Mouse (Mus musculus) kidney, postnatal 0 days (tissue): ENCODE measurements around the gene Nsun5. TPM values are rescaled to one million over a fixed set of nuclear protein-coding genes. Genes with fewer than 3 reads are reported as not detected.

Experiments used
- ATAC-seq: fragments of 200-750 bp; cut with Nextera tagmentation; replicated peaks from 2 replicates; pipeline ENCODE4 v1.8.0; 2017; ENCODE audit warnings: low read depth, moderate number of reproducible peaks, moderate TSS enrichment, moderate library complexity; ENCODE audit not compliant: low FRiP score
- DNase-seq: peaks from one replicate; pipeline ENCODE4 v3.0.0-alpha.2; 2016; ENCODE audit warnings: low spot score
- H3K27ac ChIP-seq: fragments of 300-500 bp; sonication (generic); 2 replicates; pipeline ENCODE4 v1.5.1; 2014; ENCODE audit warnings: mild to moderate bottlenecking
- H3K27me3 ChIP-seq: fragments of 300-500 bp; sonication (generic); 2 replicates; pipeline ENCODE4 v1.6.1; 2014; ENCODE audit warnings: low read length, mixed read lengths; ENCODE audit not compliant: insufficient read depth
- H3K36me3 ChIP-seq: fragments of 300-500 bp; sonication (generic); 2 replicates; pipeline ENCODE4 v1.6.1; 2014; ENCODE audit warnings: low read length, mixed read lengths; ENCODE audit not compliant: insufficient read depth
- H3K4me1 ChIP-seq: fragments of 300-500 bp; sonication (generic); replicated peaks from 2 replicates; pipeline ENCODE4 v1.6.1; 2014; ENCODE audit warnings: antibody characterized with exemption, low read length, mixed read lengths; ENCODE audit not compliant: insufficient read depth
- H3K4me2 ChIP-seq: fragments of 300-500 bp; sonication (generic); 2 replicates; pipeline ENCODE4 v1.6.1; 2014; ENCODE audit warnings: mild to moderate bottlenecking, low read length, moderate library complexity, mixed read lengths
- H3K4me3 ChIP-seq: fragments of 300-500 bp; sonication (generic); replicated peaks from 2 replicates; pipeline ENCODE4 v1.5.1; 2014; ENCODE audit warnings: low read depth, low read length
- H3K9ac ChIP-seq: fragments of 300-500 bp; sonication (generic); 2 replicates; pipeline ENCODE4 v1.6.1; 2014; ENCODE audit warnings: low read depth, low read length
- H3K9me3 ChIP-seq: fragments of 300-500 bp; sonication (generic); replicated peaks from 2 replicates; pipeline ENCODE4 v1.6.1; 2016; ENCODE audit warnings: low read length, inconsistent platforms, mixed read lengths
- CTCF ChIP-seq: IDR thresholded peaks from 2 replicates; pipeline ENCODE4 v1.5.1; 2016; ENCODE audit warnings: antibody characterized with exemption, low read depth, mild to moderate bottlenecking, moderate library complexity
- WGBS: fragments of 180-500 bp; shearing (Covaris S2); extraction: QIAGEN DNeasy Blood & Tissue Kit; methylation state at CpG from one replicate; pipeline ENCODE4 v1.1.7; 2014; 5-methylcytosine and 5-hydroxymethylcytosine counted together
- polyA plus RNA-seq: library from polyadenylated mRNA; unstranded; fragments of >200 nt; fragmentation: Nextera tagmentation; extraction: Ambion mirVana; gene quantifications from 2 replicates; pipeline ENCODE4 v1.2.1, GENCODE M21; 2015

The Nsun5 gene
- polyA plus RNA-seq, 1 experiment from 2014 or later, result 22.7 TPM

GRCm38 (mm10) chr5:135337575-135337974 is 32.2 kb upstream of the Nsun5 start:
- WGBS, result 34% methylated on average over 3 of the region's 3 CpGs
- H3K4me1 ChIP-seq, result no peaks in the 10 kb centered on the region
- no peak overlapping the region for H3K27ac ChIP-seq
- H3K9me3 ChIP-seq, result no peaks in the 10 kb centered on the region
- H3K4me2 ChIP-seq, result no peak overlapping the region
- no peaks in the 10 kb centered on the region for H3K36me3 ChIP-seq
- no peak overlapping the region for H3K4me3 ChIP-seq
- DNase-seq, result peak; percentile 64
- peak; percentile 70 for TF ChIP-seq CTCF
- H3K9ac ChIP-seq, result no peak overlapping the region
- no peaks in the 10 kb centered on the region for H3K27me3 ChIP-seq
- no peak for ATAC-seq

DNA sequence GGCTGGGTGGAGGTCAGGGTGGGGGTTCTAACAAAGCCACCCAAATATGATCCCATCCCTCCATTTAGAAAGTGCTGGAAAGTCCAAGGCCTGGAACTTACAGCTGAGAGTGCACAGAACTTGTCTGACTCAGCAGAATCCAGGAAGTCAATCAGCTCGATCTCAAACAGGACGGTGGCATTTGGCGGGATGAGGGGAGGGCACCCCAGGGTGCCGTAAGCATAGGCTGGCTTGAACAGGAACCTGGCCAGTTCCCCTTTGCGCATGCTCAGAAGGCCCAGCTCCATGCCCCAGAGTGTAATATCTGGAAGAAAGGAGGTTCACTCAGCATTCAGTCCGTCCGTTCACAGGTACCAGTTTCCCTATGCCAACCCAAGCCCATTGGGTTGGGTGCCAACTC is 23.8 kb upstream of the Nsun5 start:
- H3K27ac ChIP-seq, result no peak overlapping the region
- H3K27me3 ChIP-seq, result no peaks in the 10 kb centered on the region
- 68% methylated on average over 7 of the region's 7 CpGs for WGBS
- no peak overlapping the region for H3K4me3 ChIP-seq
- TF ChIP-seq CTCF, result no peak
- no peak for ATAC-seq
- H3K4me2 ChIP-seq, result no peak overlapping the region
- H3K9me3 ChIP-seq, result no peaks in the 10 kb centered on the region; the same call in 1 of the 2 replicates
- no peaks in the 10 kb centered on the region for H3K4me1 ChIP-seq
- H3K9ac ChIP-seq, result no peak overlapping the region
- no peak for DNase-seq
- no peaks in the 10 kb centered on the region for H3K36me3 ChIP-seq

DNA sequence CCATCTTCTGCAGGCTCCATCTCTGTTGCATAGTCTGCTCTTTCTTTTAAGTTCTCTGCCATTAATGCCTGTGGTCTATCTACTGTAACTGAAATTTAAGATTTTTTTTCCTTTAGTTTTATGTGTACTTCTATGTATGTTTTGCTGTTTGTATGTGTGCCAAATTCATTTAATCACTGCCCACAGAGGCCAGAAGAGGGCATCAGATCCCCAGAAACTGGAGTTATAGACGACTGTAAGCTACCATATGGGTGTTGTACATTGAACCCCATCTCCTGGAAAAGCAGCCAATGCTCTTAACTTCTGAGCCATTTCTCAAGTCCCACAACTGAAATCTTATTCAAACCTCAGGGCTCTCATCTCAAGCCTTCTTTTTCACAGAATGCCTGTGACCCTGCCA is 23.3 kb upstream of the Nsun5 start:
- peak; percentile 26 for DNase-seq
- Histone ChIP-seq H3K27me3 (no peaks in the 10 kb centered on the region), H3K4me2 (no peak overlapping the region), H3K9ac (no peak overlapping the region), H3K36me3 (no peaks in the 10 kb centered on the region), H3K27ac (no peak overlapping the region), H3K4me3 (no peak overlapping the region), H3K9me3 (no peaks in the 10 kb centered on the region; the same call in 1 of the 2 replicates), H3K4me1 (no peaks in the 10 kb centered on the region)
- no peak for ATAC-seq
- peak; percentile 64 for TF ChIP-seq CTCF
- WGBS, result 21% methylated on average over 1 of the region's 1 CpGs

DNA sequence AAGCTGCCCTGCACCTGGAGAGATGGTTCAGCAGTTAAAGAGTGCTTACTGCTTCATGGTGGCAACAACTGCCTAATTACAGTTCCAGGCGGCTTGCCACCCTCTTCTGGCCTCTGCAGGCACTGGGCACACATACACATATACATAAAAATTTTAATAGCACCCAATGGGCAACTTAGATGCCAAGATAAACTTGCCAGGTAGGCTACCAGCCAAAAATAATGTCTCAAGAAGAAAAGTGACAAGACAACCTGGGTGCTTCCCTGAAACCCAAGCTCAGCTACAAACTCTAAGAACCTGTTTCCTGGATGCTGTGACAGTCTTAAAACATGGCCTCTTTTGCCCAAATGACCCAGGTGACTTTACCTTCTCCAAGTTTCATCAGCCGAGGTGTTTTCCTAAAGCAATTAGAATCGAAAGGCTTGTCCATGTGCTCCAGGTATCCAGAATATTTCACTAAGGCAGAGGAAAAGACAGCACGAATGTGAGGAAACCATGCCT is 22.2 kb upstream of the Nsun5 start:
- H3K4me1 ChIP-seq, result no peaks in the 10 kb centered on the region
- no peaks in the 10 kb centered on the region for H3K27me3 ChIP-seq

DNA sequence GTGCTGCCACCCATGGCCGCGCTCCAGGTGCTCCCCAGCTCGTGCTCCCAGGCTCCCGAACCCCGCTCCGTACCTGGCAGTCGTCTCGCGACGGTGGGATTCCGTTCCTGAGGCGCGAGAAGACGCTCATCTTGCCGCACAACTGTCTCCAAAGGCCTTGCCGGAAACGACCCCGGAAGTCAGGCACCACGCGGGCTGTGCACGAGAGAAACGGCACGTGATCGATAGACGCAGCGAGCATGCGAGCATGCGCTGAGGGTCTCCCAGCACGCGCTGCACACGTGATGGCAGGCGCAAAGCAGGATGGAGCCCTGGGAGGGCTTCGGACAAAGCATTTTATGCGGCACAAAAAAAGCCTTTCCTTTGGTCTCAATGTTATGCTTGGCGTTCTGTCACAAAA is 19.9 kb upstream of the Nsun5 start, which contains the start of gene Fkbp6:
Gene Fkbp6, minus strand, starts transcription at position 183 of the 400 bp plus-strand sequence.
- TF ChIP-seq CTCF, result no peak
- DNase-seq (no peak), ATAC-seq (no peak)
- no peak within 1 kb of the TSS for H3K9ac ChIP-seq
- WGBS, result 92% methylated on average over 35 of the region's 35 CpGs
- no peaks in the 10 kb centered on the region for H3K4me1 ChIP-seq
- no peak within 1 kb of the TSS for H3K27ac ChIP-seq
- no peak within 1 kb of the TSS for H3K4me3 ChIP-seq
- H3K36me3 ChIP-seq, result no peaks in the 10 kb centered on the region
- no peaks in the 10 kb centered on the region for H3K27me3 ChIP-seq
- H3K4me2 ChIP-seq, result no peak within 1 kb of the TSS
- no peaks in the 10 kb centered on the region; the same call in 1 of the 2 replicates for H3K9me3 ChIP-seq

More for the DNA sequence above, 22.2 kb upstream of the Nsun5 start:
- no peak for TF ChIP-seq CTCF
- Histone ChIP-seq H3K4me2 (no peak overlapping the region), H3K9ac (no peak overlapping the region), H3K9me3 (no peaks in the 10 kb centered on the region; the same call in 1 of the 2 replicates), H3K4me3 (no peak overlapping the region), H3K27ac (no peak overlapping the region), H3K36me3 (no peaks in the 10 kb centered on the region)
- ATAC-seq (no peak), DNase-seq (no peak)
- WGBS, result 68% methylated on average over 4 of the region's 4 CpGs

DNA sequence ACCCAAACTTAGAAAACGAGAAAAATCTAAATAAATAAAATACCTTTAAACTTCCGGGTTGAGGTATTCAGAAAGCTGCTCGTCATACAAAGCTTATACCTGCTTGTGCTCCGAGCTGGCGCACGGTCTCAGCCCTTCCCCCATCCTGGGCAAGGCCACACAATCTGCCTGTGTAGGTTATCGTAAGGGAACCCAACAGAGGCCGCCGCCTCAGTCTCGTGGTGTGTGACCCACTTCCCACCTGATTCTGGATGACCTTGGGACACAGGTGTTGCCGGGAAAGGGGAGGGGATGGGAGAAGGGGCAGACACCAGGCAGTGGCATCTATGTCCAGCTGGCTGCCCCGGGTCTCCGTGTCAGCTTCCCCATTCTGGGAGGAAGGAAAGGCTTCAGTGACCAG is 18.1 kb upstream of the Nsun5 start:
- no peak for TF ChIP-seq CTCF
- H3K36me3 ChIP-seq, result no peaks in the 10 kb centered on the region
- 84% methylated on average over 13 of the region's 13 CpGs for WGBS
- no peaks in the 10 kb centered on the region for H3K4me1 ChIP-seq
- DNase-seq (no peak), ATAC-seq (no peak)
- H3K4me3 ChIP-seq, result no peak overlapping the region
- H3K9me3 ChIP-seq, result no peaks in the 10 kb centered on the region; the same call in 1 of the 2 replicates
- no peak overlapping the region for H3K27ac ChIP-seq
- no peak overlapping the region for H3K4me2 ChIP-seq
- H3K9ac ChIP-seq, result no peak overlapping the region
- no peaks in the 10 kb centered on the region for H3K27me3 ChIP-seq

GRCm38 (mm10) chr5:135352995-135353394 is 16.8 kb upstream of the Nsun5 start, which contains the start of gene Trim50:
Gene Trim50, plus strand, starts transcription at chr5:135353295.
- DNase-seq (no peak), ATAC-seq (no peak)
- no peaks in the 10 kb centered on the region for H3K36me3 ChIP-seq
- H3K4me2 ChIP-seq, result no peak within 1 kb of the TSS
- H3K9me3 ChIP-seq, result no peaks in the 10 kb centered on the region; the same call in 1 of the 2 replicates
- no peaks in the 10 kb centered on the region for H3K4me1 ChIP-seq
- H3K9ac ChIP-seq, result no peak within 1 kb of the TSS
- H3K27ac ChIP-seq, result no peak within 1 kb of the TSS
- 45% methylated on average over 9 of the region's 9 CpGs for WGBS
- H3K4me3 ChIP-seq, result no peak within 1 kb of the TSS
- TF ChIP-seq CTCF, result no peak
- no peaks in the 10 kb centered on the region for H3K27me3 ChIP-seq
